Mouse (Mus musculus): ENCODE results near the gene Fgfr2. TPM values are rescaled to one million over a fixed set of nuclear protein-coding genes. Genes with fewer than 3 reads are reported as not detected.
"Not testable (repeated sequence)": the region's sequence is repeated elsewhere in the genome, so short reads cannot be mapped to it uniquely, and the experiment has no call there.

Gene Fgfr2
- total RNA-seq, 2 experiments from 2014 or later: 27.3 to 32.7 TPM

DNA sequence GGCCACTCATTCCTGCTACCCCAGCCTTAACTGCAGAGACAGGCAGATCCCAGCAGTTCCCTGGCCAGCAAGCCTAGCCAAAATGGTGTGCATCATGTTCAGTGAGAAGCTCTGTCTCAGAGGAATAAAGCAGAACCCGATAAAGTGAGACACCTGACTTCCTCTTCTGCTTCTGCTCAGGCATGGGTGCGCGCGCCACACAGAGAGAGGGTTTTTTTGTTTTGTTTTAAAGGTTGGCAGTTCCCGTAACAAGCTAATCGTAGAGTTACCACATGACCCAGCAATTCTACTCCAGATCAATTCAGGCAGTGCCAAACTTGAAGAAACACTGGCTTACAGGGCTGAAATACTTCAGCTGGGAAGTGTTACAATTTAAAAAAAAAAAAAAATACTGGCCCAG, 554.3 kb downstream of the Fgfr2 start:
- intact Hi-C loops (cut with DNase I): no loop called here
- peak in 1 of 2 experiments; percentile 13 for DNase-seq (ENCODE audit: low spot score in 2 of 2)

- DNase-seq (ENCODE audit: low spot score in 2 of 2): no peak
- intact Hi-C loops (cut with DNase I): no loop called here
Measured at GRCm38 (mm10) chr7:132565831-132566230, 557.3 kb downstream of the Fgfr2 start.

DNA sequence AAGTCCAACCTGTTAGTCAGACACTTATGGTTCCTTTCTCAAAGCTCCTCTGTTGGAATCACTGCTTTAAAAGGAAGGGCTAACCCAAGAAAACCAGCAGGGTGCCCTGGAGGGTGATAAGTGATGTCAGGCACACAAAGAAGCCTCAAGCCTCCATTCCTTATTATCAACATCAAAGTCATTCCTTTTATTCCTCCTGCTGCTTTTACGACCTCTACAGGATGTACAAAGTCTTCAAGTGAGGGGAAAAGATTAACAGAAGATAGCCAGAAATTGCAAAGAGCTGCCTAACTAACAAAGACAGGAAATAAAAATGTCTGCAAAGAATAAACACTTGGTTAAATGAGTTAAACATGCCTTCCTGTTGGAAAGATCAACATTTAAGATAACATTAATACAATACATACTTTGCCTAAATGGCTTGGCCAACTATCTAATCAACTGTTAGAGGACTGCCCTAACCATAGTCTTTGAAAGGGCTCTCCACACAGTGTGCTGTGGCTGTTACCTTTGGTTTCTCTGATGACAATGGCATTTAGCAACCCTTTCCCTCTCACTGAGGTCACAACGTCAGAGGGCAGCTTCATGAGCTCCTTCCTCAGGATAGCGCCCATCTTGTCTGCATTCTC, 563.9 kb downstream of the Fgfr2 start:
- intact Hi-C loops (cut with DNase I): no loop called here
- no peak for DNase-seq (ENCODE audit: low spot score in 2 of 2)

GRCm38 (mm10) chr7:132558141-132558736, 564.9 kb downstream of the Fgfr2 start:
- DNase-seq (ENCODE audit: low spot score in 2 of 2): no peak
- intact Hi-C loops (cut with DNase I): no loop called here

DNA sequence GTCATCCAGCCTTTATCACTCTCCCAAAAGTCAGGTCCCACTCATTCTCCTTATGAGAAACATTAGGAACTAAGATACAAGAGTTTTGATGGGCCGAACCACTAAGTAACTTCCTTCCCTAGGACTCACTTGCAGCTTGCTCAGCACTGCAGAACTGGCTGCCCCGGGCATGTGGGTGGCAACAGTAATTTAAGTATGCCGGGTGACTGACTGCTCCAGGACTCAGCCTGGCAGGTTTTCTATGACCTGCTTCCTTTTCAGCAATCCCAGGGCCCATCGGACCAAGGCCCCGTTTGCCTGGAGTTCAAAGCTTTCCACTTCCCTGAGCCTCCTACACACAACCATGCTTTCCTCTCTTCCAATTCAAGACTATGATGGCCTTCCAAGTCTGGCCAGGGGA, 566.6 kb downstream of the Fgfr2 start:
- intact Hi-C loops (cut with DNase I): no loop called here
- no peak for DNase-seq (ENCODE audit: low spot score in 2 of 2)

- intact Hi-C loops (cut with DNase I): no loop called here
Measured at GRCm38 (mm10) chr7:132555911-132556310, 567.2 kb downstream of the Fgfr2 start.

GRCm38 (mm10) chr7:132554091-132554490, 569.1 kb downstream of the Fgfr2 start:
- intact Hi-C loops (cut with DNase I): loop anchor here (5.0 kb wide), 3 partner anchors 77 to 657 kb away; partner anchors contain the start of gene Chst15
- no peak for DNase-seq (ENCODE audit: low spot score in 2 of 2)

More at GRCm38 (mm10) chr7:132555911-132556310, 567.2 kb downstream of the Fgfr2 start:
- no peak for DNase-seq (ENCODE audit: low spot score in 2 of 2)

DNA sequence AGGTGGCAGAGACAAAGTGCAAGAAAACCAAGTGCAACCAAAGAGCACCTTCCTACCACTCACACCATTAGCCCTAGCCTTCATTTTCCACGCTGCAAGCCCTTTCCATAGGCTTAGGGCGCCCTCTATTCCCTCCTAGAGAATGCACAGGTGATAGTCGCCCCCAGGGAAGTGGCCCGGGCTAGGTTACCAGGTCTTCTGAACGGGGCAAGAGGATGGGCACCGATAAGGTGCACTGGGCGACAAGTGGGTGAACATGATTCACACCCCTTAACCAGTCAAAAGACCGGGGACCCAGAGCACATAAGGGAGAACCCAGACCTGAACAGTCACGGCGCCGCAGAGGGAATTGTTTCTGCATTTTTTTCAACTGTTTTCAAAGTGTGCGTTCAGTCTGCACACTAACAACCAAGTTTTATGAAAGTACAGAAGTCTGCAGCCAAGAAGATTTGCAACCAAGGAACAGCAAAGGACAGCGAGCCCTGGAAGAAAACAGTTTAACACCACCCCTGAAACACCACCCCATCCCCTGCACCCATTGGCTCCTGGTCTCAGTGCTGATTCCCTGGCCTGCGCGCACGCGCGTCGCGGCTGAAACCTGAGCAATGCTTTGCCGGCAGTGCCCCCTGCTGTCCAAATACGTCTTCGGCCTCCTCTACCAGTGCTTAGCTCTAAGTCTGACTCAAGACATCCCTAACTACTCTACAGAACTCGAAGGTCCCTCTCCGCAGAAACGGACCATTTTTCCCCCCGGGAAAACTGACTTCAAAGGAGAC, 571.6 kb downstream of the Fgfr2 start:
- DNase-seq (ENCODE audit: low spot score in 2 of 2): peak; percentile 96 to 98
- intact Hi-C loops (cut with DNase I): loop anchor here (1.0 to 5.0 kb wide), 4 partner anchors 74 to 654 kb away; partner anchors contain the start of gene Chst15

DNA sequence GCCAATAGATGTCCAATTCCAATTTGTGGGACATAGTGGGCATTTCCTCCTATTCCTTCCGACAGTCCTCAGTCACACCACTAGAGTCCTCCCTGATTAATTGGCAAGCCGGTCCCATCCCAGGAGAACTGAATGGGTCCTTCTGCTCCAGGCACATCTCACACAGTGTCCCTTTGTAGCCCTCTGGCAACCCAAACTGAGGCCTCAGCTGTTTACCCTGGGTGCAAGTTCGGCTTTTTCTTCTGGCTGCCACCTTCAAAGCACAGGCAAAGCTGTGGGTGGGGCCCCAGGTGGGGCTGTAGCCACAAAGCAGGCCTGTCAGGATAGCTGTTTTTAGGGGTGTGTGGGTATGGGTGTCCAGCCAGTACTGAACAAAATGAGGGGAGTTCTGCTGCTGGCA, 576.0 kb downstream of the Fgfr2 start:
- intact Hi-C loops (cut with DNase I): no loop called here
- no peak for DNase-seq (ENCODE audit: low spot score in 2 of 2)

- intact Hi-C loops (cut with DNase I): no loop called here
- DNase-seq (ENCODE audit: low spot score in 2 of 2): no peak
Measured at GRCm38 (mm10) chr7:132542427-132542826, 580.7 kb downstream of the Fgfr2 start.

DNA sequence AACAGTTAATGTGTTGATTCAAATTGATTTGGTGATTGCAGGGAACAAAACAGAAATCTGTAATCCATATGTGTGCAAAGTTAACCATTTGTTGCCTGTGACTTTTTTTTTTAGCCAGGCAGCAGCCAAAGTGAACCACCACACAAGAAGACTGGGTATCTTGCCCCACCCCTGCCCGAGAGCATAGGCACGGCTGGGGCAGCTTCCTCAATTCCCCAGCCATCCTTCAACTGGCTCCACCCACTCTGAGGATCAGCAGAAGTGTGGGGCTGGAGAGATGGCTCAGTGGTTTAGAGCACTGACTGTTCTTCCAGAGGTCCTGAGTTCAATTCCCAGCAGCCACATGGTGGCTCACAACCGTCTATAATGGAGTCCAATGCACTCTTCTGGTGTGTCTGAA, 581.6 kb downstream of the Fgfr2 start:
- intact Hi-C loops (cut with DNase I): no loop called here
- DNase-seq (ENCODE audit: low spot score in 2 of 2): no peak

DNA sequence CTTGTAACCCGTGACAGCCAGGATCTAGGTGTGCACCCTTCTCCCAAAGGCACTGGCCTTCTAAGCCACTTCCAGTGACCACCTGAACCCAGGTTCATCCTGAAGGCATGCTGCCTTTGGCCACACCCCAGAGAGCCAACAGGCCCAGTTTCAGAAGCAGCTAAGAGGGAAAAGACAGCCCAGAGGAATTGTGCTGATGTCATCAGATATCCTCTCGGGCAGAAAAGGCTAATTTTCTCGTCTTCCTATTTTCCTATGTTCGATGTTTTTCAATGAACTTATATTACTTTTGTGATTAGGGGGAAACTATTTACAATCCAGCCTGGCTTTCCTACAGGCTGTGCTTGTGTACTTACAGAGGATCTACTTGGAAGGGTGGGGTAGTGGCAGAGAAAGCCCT, 582.6 kb downstream of the Fgfr2 start:
- no peak for DNase-seq (ENCODE audit: low spot score in 2 of 2)
- intact Hi-C loops (cut with DNase I): no loop called here

- no peak for DNase-seq (ENCODE audit: low spot score in 2 of 2)
- intact Hi-C loops (cut with DNase I): no loop called here
Measured at GRCm38 (mm10) chr7:132529206-132529605, 593.9 kb downstream of the Fgfr2 start.

GRCm38 (mm10) chr7:132513419-132513982, 609.6 kb downstream of the Fgfr2 start:
- intact Hi-C loops (cut with DNase I): no loop called here
- peak in 1 of 2 experiments; percentile 7 for DNase-seq (ENCODE audit: low spot score in 2 of 2)

- intact Hi-C loops (cut with DNase I): no loop called here
Measured at GRCm38 (mm10) chr7:132509110-132509509, 614.0 kb downstream of the Fgfr2 start.

GRCm38 (mm10) chr7:132507361-132507760, 615.8 kb downstream of the Fgfr2 start:
- intact Hi-C loops (cut with DNase I): no loop called here
- DNase-seq (ENCODE audit: low spot score in 2 of 2): peak; percentile 15 to 23

More at GRCm38 (mm10) chr7:132509110-132509509, 614.0 kb downstream of the Fgfr2 start:
- DNase-seq (ENCODE audit: low spot score in 2 of 2): no peak

DNA sequence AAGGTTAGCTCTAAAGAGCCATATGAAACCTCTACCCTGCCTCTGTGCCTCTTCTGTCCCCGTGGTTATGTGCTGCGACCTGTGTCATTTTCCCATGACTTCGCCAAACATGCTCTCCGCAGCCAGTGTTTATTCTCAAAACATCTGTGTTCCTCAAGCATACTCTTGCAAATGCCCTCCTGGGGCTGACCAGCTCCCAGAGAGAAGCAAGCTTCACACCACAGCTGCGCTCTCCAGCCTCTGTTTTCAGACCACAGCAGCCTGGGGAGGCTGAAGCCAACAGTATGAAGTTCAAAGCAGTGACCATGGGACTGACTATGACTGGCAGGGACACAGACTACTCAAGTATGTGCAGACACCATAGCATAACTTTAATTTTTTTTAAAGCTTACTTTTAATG, 616.9 kb downstream of the Fgfr2 start:
- peak in 1 of 2 experiments; percentile 5 for DNase-seq (ENCODE audit: low spot score in 2 of 2)

GRCm38 (mm10) chr7:132502445-132502844, 620.7 kb downstream of the Fgfr2 start:
- intact Hi-C loops (cut with DNase I); DNase-seq (ENCODE audit: low spot score in 2 of 2): not testable (repeated sequence)

More for the DNA sequence above, 616.9 kb downstream of the Fgfr2 start:
- intact Hi-C loops (cut with DNase I): no loop called here

DNA sequence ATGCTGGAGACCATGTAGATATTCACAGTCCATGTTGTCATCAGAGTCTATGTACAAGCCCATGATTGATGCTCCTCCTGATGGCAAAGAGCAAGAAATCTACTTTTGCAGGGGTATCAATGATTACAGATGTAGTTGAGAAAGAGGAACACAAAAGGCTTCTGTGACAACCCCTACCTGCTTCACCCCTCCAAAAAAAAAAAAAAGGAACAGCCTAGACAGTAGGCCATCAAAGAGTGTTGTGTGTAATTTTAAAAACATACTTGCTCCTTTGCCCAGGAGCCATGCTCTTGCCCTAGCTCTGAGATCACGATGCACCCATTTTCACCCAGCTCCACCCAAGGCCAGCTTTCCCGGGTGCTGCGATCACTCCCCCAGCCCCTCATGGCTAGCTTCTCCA, 626.0 kb downstream of the Fgfr2 start:
- intact Hi-C loops (cut with DNase I): no loop called here
- no peak for DNase-seq (ENCODE audit: low spot score in 2 of 2)

DNA sequence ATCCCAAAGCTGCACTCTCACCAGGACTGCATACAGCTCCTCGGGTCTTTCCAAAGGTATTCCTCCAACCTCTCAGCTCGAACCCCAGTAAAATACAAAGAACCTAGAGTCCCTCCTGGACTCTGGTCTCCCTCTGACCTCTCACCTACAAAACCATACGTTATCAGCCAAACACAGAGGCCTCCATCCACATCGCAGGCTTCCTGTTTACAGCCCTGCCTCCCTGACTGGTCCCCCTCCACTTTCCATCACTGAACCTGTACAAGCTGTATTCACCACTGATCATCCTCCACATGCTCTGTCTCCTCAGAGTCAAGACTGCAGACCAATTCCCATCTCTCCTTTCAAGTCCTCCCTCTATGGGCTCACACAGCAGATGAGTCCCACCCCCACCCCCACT, 628.9 kb downstream of the Fgfr2 start:
- DNase-seq (ENCODE audit: low spot score in 2 of 2): no peak
- intact Hi-C loops (cut with DNase I): no loop called here
